Mouse (Mus musculus) duodenum, adult 2 months (tissue): ENCODE measurements around the gene Atp6ap1l. TPM values are rescaled to one million over a fixed set of nuclear protein-coding genes. Genes with fewer than 3 reads are reported as not detected.

Experiments
- polyA plus RNA-seq: library from polyadenylated mRNA; depleted of rRNA; stranded (reverse); fragments of >200 nt; gene quantifications from 2 replicates; pipeline ENCODE4 v1.2.3, GENCODE M21; 2012; ENCODE audit warnings: low replicate concordance; rRNA removed

The Atp6ap1l gene
- polyA plus RNA-seq, result not detected in 2 replicates

DNA sequence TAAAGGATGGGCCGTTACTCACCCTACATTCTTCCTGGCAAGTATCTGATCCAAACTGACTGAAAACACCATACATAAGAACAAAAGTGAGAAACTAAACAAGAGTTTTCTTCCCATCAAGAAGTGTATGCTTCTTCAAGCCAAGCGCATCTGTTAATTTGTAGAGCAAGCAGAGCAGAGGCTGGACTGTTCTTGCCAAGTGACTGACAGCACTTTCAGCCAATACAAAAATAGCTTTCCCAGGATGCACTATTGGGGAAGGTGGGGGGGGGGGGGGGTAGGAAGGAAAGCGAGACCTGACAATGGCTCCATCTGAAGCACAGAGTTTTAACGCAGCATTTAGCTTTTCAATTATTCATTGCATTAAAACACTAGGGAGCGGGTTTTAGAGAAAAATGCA is at the start of gene Atp6ap1l:
Gene Atp6ap1l, minus strand, starts transcription at position 180 of the 400 bp plus-strand sequence.

DNA sequence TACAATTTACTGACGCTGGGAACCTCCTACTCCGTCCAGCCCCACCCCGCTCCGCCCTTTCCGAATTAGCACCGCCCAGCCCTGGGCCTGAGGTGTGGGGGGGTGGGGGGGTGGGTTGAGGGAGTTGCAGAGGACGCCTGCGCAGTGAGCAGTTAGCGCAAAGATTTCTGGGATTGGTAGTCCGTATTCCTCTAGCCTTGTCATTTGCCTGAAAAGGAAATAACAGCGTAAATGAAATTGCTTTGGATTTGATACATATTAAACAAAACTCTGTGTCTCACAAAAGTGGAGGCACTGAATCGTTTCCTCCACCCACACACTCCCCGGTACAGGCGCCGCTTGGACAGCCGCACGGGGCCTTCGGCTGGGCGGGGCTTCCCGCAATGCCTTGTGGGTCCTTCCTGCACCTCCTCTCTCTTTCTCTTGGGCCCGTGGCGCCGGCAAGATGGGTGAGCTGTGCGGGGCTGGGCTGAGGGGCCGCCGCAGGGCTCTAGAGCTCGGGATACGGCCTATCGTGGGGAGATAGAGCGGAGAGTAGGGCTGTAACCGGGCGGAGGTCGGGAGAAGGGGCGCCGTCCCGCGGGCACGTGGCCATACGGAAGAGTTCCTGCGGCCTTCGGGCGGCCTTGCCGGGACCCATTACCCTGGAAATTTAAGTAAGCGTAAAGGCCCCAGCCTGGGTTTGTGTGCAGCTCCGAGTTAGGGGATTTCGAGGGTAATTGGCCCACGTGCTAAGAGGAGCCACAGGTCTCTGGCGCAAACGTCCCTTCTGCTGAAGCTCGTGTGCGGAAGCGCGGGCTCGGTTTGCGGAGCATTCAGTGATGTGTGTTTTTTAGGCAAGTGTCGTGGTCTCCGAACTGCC is 17.8 kb upstream of the Atp6ap1l start, which contains the start of gene Rps23:
Gene Rps23, plus strand, starts transcription at position 208 of the 862 bp plus-strand sequence.

Other genes with a start within 250 kb of the Atp6ap1l start
- gene Rps23, start 17.6 kb upstream of the Atp6ap1l start, polyA plus RNA-seq, result 17.8 and 21.2 TPM in 2 replicates